Mouse (Mus musculus): ENCODE results near the gene Klhl29. TPM values are rescaled to one million over a fixed set of nuclear protein-coding genes. Genes with fewer than 3 reads are reported as not detected.

Gene Klhl29
- total RNA-seq, 1 experiment, result 0.22 TPM

DNA sequence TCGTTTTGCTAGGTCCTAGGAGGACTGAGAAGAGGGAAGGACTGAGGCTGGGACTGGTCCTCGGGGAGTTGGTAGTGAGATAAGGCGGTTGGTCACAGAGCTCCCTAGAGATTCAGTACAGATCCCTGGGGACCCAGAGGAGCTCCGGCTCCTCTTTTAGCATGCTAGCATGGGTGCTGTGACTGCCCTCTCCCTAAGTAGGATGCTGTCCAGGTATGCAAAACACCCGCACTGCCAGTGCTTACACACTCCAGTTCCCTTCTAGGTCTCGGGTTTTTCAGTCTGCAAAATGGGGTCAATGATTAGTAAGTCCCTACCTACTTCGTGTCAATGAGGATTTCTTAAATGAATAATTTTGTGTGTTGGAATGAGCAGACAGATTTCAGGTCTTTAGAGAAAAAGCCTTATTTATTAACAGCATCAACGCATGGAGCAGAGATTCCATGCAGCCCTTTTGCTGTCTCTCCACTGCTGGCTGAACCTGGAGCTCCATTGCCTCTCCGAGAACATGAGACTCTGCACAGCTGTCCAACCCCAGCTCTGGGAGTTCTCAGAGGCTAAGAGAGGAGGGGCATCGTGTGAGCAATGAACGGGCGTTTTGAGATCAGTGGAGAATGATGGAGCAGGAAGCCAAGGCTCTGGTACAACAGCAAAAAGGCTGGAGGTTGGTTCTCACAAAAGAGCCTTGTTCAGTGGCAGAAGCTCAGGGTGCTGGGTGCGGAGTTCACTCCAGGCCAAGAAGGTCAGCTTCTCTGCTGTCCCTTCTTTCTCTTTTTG, 36.5 kb upstream of the Klhl29 start:
- Histone ChIP-seq H3K4me3 (ENCODE audit: insufficient read depth in 1 of 2, low read depth in 1 of 2, low read length in 2 of 2, poor library complexity in 1 of 2, severe bottlenecking in 1 of 2) (no peak overlapping the region), H3K36me3 (ENCODE audit: control insufficient read depth, insufficient read depth, low read length, poor library complexity, severe bottlenecking) (no peaks in the 10 kb centered on the region), H3K27ac (ENCODE audit: insufficient read depth, low read depth, low read length, poor library complexity, severe bottlenecking) (no peak overlapping the region), H3K9ac (ENCODE audit: insufficient read depth, low read depth, low read length, poor library complexity, severe bottlenecking) (no peak overlapping the region), H3K9me3 (ENCODE audit: control insufficient read depth, insufficient read depth, low read depth, low read length) (no peaks in the 10 kb centered on the region), H3K4me1 (ENCODE audit: control insufficient read depth in 2 of 2, insufficient read depth in 2 of 2, low read length in 2 of 2, poor library complexity in 1 of 2) (no peaks in the 10 kb centered on the region)
- in situ Hi-C loops (cut with MboI; ENCODE audit: low sequenced_read_pairs in 2 of 2, unreplicated experiment in 2 of 2), result no loop called here
- TF ChIP-seq MAFK (IDR thresholded peaks at IDR 0.05; ENCODE audit: insufficient read depth, low read depth, low read length) (no peak), CHD2 (IDR thresholded peaks at IDR 0.05; ENCODE audit: low read depth, low read length) (no peak), ZNF384 (IDR thresholded peaks at IDR 0.05; ENCODE audit: low read depth, low read length) (no peak), HCFC1 (IDR thresholded peaks at IDR 0.05; ENCODE audit: borderline replicate concordance, insufficient read depth, low read length) (no peak), ZC3H11A (IDR thresholded peaks at IDR 0.05; ENCODE audit: borderline replicate concordance, low read depth, low read length) (no peak)
- no peak for DNase-seq (ENCODE audit: low read depth, low spot score)

DNA sequence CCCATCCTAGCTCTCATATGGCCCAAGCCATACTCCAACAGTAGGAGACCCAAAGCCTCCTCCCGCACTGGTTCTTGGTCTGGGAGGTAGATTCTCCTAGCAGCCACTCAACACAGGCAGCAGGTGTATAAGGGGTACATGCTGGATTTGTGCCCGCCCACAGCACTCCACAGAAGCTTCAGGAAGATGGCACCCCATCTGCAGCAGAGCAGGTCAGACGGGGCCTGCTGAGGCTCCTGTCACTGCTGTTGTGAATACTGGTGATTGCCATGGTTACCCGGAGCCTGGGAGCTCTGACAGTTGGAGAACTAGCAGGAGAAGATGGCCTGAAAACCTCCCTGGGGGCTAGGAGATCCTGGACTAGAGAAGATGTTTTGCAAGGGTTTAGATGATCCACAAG, 35.9 kb upstream of the Klhl29 start:
- no peak for TF ChIP-seq ZC3H11A (IDR thresholded peaks at IDR 0.05; ENCODE audit: borderline replicate concordance, low read depth, low read length)
- no peak for TF ChIP-seq MAFK (IDR thresholded peaks at IDR 0.05; ENCODE audit: insufficient read depth, low read depth, low read length)
- no peak for TF ChIP-seq ZNF384 (IDR thresholded peaks at IDR 0.05; ENCODE audit: low read depth, low read length)
- no peak for TF ChIP-seq CHD2 (IDR thresholded peaks at IDR 0.05; ENCODE audit: low read depth, low read length)
- TF ChIP-seq HCFC1 (IDR thresholded peaks at IDR 0.05; ENCODE audit: borderline replicate concordance, insufficient read depth, low read length), result no peak
- in situ Hi-C loops (cut with MboI; ENCODE audit: low sequenced_read_pairs in 2 of 2, unreplicated experiment in 2 of 2), result no loop called here

DNA sequence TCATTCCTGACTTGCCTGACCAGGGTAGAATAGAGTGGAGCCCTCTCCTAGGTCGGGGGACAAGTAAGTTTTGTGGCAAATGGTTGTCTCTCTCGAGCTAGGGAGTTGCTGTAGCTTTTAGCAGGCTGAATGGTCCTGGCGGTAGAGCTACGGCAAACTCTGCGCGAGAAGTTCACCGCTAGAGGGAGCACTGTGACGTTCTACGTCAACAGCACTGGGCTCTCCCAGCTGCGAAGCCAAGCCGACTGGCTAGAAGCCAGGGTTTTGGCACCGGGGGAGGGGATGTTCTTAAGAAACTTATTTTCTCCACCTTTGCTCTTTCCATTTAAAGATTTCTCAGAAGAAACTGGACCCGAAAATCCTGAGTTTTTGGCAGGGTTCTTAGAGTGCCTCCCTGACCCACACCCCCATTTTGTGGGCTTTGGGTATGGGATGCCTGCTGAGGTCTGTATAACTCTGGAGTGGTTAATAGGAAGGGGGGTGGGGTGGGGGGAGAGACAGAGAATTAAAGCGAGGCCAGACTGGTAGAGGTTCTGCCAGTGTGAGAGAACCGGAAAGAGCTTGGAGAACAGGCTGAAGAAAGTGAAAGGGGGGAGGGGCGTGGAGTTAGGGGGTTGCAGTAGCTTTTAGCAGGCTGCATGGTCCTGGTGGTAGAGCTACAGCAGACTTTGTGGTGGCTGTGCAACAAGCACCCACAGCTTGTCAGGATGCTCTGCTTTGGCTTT, 35.1 kb upstream of the Klhl29 start:
- in situ Hi-C loops (cut with MboI; ENCODE audit: low sequenced_read_pairs in 2 of 2, unreplicated experiment in 2 of 2), result no loop called here
- no peak for TF ChIP-seq HCFC1 (IDR thresholded peaks at IDR 0.05; ENCODE audit: borderline replicate concordance, insufficient read depth, low read length)
- 0 out of 2 replicates have a peak, but pooled peaks have one; percentile 17 for TF ChIP-seq ZC3H11A (IDR thresholded peaks at IDR 0.05; ENCODE audit: borderline replicate concordance, low read depth, low read length)
- no peak overlapping the region for H3K9ac ChIP-seq (ENCODE audit: insufficient read depth, low read depth, low read length, poor library complexity, severe bottlenecking)
- H3K9me3 ChIP-seq (ENCODE audit: control insufficient read depth, insufficient read depth, low read depth, low read length), result no peaks in the 10 kb centered on the region
- H3K36me3 ChIP-seq (ENCODE audit: control insufficient read depth, insufficient read depth, low read length, poor library complexity, severe bottlenecking), result no peaks in the 10 kb centered on the region
- peak; percentile 75 for DNase-seq (ENCODE audit: low read depth, low spot score)
- H3K4me3 ChIP-seq (ENCODE audit: insufficient read depth in 1 of 2, low read depth in 1 of 2, low read length in 2 of 2, poor library complexity in 1 of 2, severe bottlenecking in 1 of 2), result no peak overlapping the region
- no peak overlapping the region for H3K27ac ChIP-seq (ENCODE audit: insufficient read depth, low read depth, low read length, poor library complexity, severe bottlenecking)
- H3K4me1 ChIP-seq (ENCODE audit: control insufficient read depth in 2 of 2, insufficient read depth in 2 of 2, low read length in 2 of 2, poor library complexity in 1 of 2), result no peaks in the 10 kb centered on the region

More for the DNA sequence above, 35.9 kb upstream of the Klhl29 start:
- Histone ChIP-seq H3K36me3 (ENCODE audit: control insufficient read depth, insufficient read depth, low read length, poor library complexity, severe bottlenecking) (no peaks in the 10 kb centered on the region), H3K27ac (ENCODE audit: insufficient read depth, low read depth, low read length, poor library complexity, severe bottlenecking) (no peak overlapping the region), H3K9ac (ENCODE audit: insufficient read depth, low read depth, low read length, poor library complexity, severe bottlenecking) (no peak overlapping the region), H3K9me3 (ENCODE audit: control insufficient read depth, insufficient read depth, low read depth, low read length) (no peaks in the 10 kb centered on the region), H3K4me3 (ENCODE audit: insufficient read depth in 1 of 2, low read depth in 1 of 2, low read length in 2 of 2, poor library complexity in 1 of 2, severe bottlenecking in 1 of 2) (no peak overlapping the region), H3K4me1 (ENCODE audit: control insufficient read depth in 2 of 2, insufficient read depth in 2 of 2, low read length in 2 of 2, poor library complexity in 1 of 2) (no peaks in the 10 kb centered on the region)
- no peak for DNase-seq (ENCODE audit: low read depth, low spot score)

DNA sequence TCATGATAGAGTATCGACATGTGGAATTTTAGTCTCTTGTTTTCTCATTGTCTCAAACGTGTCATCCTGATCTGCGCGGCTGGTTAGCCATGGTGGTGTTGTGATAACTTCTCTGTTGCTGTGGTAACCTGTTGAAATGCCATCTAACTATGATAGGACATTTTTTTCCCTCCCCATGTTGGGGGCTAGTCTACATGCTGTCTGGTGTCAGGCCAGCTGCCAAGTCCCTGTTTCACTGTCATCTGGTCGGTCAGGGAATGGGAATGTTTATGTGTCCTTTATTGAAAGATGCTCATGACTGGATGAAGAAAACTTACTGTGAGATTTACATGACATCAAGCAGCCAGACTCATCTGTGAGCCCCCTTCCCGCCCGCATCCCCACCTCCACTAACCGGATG, 31.7 kb upstream of the Klhl29 start:
- H3K9ac ChIP-seq (ENCODE audit: insufficient read depth, low read depth, low read length, poor library complexity, severe bottlenecking), result no peak overlapping the region
- H3K9me3 ChIP-seq (ENCODE audit: control insufficient read depth, insufficient read depth, low read depth, low read length), result no peaks in the 10 kb centered on the region
- no peaks in the 10 kb centered on the region for H3K4me1 ChIP-seq (ENCODE audit: control insufficient read depth in 2 of 2, insufficient read depth in 2 of 2, low read length in 2 of 2, poor library complexity in 1 of 2)
- in situ Hi-C loops (cut with MboI; ENCODE audit: low sequenced_read_pairs in 2 of 2, unreplicated experiment in 2 of 2), result no loop called here
- no peaks in the 10 kb centered on the region for H3K36me3 ChIP-seq (ENCODE audit: control insufficient read depth, insufficient read depth, low read length, poor library complexity, severe bottlenecking)
- TF ChIP-seq ZC3H11A (IDR thresholded peaks at IDR 0.05; ENCODE audit: borderline replicate concordance, low read depth, low read length), result no peak
- no peak for TF ChIP-seq MAFK (IDR thresholded peaks at IDR 0.05; ENCODE audit: insufficient read depth, low read depth, low read length)
- TF ChIP-seq HCFC1 (IDR thresholded peaks at IDR 0.05; ENCODE audit: borderline replicate concordance, insufficient read depth, low read length), result no peak
- no peak for TF ChIP-seq ZNF384 (IDR thresholded peaks at IDR 0.05; ENCODE audit: low read depth, low read length)
- no peak for TF ChIP-seq CHD2 (IDR thresholded peaks at IDR 0.05; ENCODE audit: low read depth, low read length)
- no peak overlapping the region for H3K4me3 ChIP-seq (ENCODE audit: insufficient read depth in 1 of 2, low read depth in 1 of 2, low read length in 2 of 2, poor library complexity in 1 of 2, severe bottlenecking in 1 of 2)
- no peak overlapping the region for H3K27ac ChIP-seq (ENCODE audit: insufficient read depth, low read depth, low read length, poor library complexity, severe bottlenecking)
- DNase-seq (ENCODE audit: low read depth, low spot score), result no peak

Measured in ES-E14 (cell line).